11 mouse cellular contexts compared by ENCODE assay signal in the genomic region with DNA sequence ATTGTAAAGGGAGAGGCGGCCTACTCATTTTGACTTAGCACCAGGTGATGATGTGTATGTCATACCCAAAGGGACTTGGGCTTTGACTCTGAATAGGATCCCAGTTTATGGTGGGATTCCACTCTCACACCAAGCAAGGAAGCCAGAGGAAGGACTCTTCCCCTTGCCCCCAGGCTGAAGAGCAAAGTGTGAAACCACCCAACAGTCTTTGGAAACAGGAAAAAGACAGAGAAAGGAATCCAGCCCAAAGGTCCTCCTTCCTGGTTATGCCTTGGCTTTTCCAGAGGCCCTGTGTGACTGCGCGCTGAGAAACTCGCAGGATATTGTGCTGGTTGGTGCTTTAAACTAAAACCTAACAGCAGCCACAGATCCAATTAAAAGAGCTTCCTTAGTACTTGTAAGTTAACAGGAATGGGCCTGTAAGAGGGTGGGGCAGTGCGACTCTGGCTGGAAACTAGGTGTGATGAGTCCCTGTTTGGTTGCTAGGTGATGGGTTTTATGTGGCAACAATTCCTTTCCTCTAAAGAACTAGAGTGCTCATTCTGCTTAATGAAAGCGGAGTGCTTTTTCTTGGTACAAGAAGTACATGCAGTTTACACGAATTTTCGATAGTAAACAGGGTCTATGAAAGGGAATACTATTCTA. TPM values are rescaled to one million over a fixed set of nuclear protein-coding genes. Genes with fewer than 3 reads are reported as not detected.
DNase-seq lines count a peak whose midpoint lies in the region; ATAC-seq and TF ChIP-seq lines count a peak whose summit lies in the region.
"Had no signal": no experiment of that assay in that cellular context is flagged by ENCODE, and none has a peak within 500 bp of the region (broad histone marks: within the 10 kb centered on the region; RNA-seq: fewer than 3 reads in every experiment).

No protein-coding gene starts in this region.

- H3K4me3 ChIP-seq in embryonic facial prominence, embryonic 14.5 days (ENCODE audit: low read depth, low read length), result no peak overlapping the region
- no peak overlapping the region for H3K4me3 ChIP-seq in embryonic facial prominence, embryonic 10.5 days
- no peak overlapping the region for H3K4me3 ChIP-seq in cerebellum, adult 2 months (replicated peaks; ENCODE audit: insufficient read depth, low read depth, low read length)
- H3K4me3 ChIP-seq: heart, embryonic 12.5 days; limb, embryonic 12.5 days had no signal

- no peaks in the 10 kb centered on the region for H3K9me3 ChIP-seq in embryonic facial prominence, embryonic 14.5 days (ENCODE audit: control insufficient read depth, low read length)
- no peaks in the 10 kb centered on the region for H3K9me3 ChIP-seq in embryonic facial prominence, embryonic 10.5 days
- H3K9me3 ChIP-seq: heart, embryonic 12.5 days; limb, embryonic 12.5 days had no signal

- no peaks in the 10 kb centered on the region for H3K36me3 ChIP-seq in embryonic facial prominence, embryonic 14.5 days (ENCODE audit: control insufficient read depth, insufficient read depth, low read length)
- no peaks in the 10 kb centered on the region for H3K36me3 ChIP-seq in embryonic facial prominence, embryonic 10.5 days (replicated peaks)
- H3K36me3 ChIP-seq: heart, embryonic 12.5 days; limb, embryonic 12.5 days had no signal

- peak; percentile 54 for DNase-seq in embryonic facial prominence, embryonic 14.5 days (ENCODE audit: low spot score)
- no peak for DNase-seq in embryonic facial prominence, embryonic 10.5 days (ENCODE audit: low spot score)
- DNase-seq in left cerebral cortex, adult 11 months (ENCODE audit: low spot score), result peak; percentile 15
- no peak for DNase-seq in left cerebral cortex, adult 18-20 months (ENCODE audit: low spot score in 2 of 2)
- DNase-seq in brain, embryonic 14.5 days (ENCODE audit: low read depth), result peak; percentile 74
- peak; percentile 14 for DNase-seq in right cerebral cortex, postnatal 25 days
- DNase-seq in cerebellum, adult 2 months, result no peak
- DNase-seq in heart, postnatal 25 days (ENCODE audit: low spot score), result no peak
- DNase-seq: cerebellum, postnatal 25 days had no signal

- ATAC-seq in embryonic facial prominence, embryonic 14.5 days (ENCODE audit: low read depth), result peak; percentile 18; the same call in 1 of the 2 replicates

- H3K27ac ChIP-seq in embryonic facial prominence, embryonic 14.5 days (replicated peaks; ENCODE audit: low read depth, low read length), result no peak overlapping the region; the same call in 1 of the 2 replicates
- no peak overlapping the region for H3K27ac ChIP-seq in embryonic facial prominence, embryonic 10.5 days (replicated peaks)
- H3K27ac ChIP-seq in cerebellum, adult 2 months (ENCODE audit: insufficient read depth, low read length), result no peak overlapping the region
- H3K27ac ChIP-seq: limb, embryonic 12.5 days had no signal

- peaks cover 11% of the 10 kb centered on the region for H3K4me1 ChIP-seq in embryonic facial prominence, embryonic 14.5 days (ENCODE audit: control insufficient read depth, insufficient read depth, low read length)
- H3K4me1 ChIP-seq in embryonic facial prominence, embryonic 10.5 days, result peaks cover 10% of the 10 kb centered on the region
- H3K4me1 ChIP-seq in cerebellum, adult 2 months (ENCODE audit: control insufficient read depth, insufficient read depth, low read length), result no peaks in the 10 kb centered on the region; the same call in 1 of the 2 replicates

- TF ChIP-seq POLR2A in brain, embryonic 14.5 days (IDR thresholded peaks at IDR 0.05; ENCODE audit: borderline replicate concordance, extremely low read depth, insufficient read depth, insufficient read length, poor library complexity, severe bottlenecking), result no peak
- no peak for TF ChIP-seq POLR2A in cerebellum, adult 2 months (IDR thresholded peaks at IDR 0.05; ENCODE audit: borderline replicate concordance, insufficient read depth, low read length)

- no peak for TF ChIP-seq CTCF in brain, embryonic 14.5 days (IDR thresholded peaks at IDR 0.05; ENCODE audit: borderline replicate concordance, extremely low read depth, insufficient read depth, insufficient read length)
- no peak for TF ChIP-seq CTCF in cerebellum, adult 2 months (IDR thresholded peaks at IDR 0.05; ENCODE audit: borderline replicate concordance, insufficient read depth, low read depth, low read length)

- no peaks in the 10 kb centered on the region for H3K27me3 ChIP-seq in embryonic facial prominence, embryonic 14.5 days (replicated peaks; ENCODE audit: control insufficient read depth, insufficient read depth, low read length)
- no peaks in the 10 kb centered on the region for H3K27me3 ChIP-seq in embryonic facial prominence, embryonic 10.5 days (replicated peaks; ENCODE audit: low read depth, poor library complexity, severe bottlenecking)
- H3K27me3 ChIP-seq in cerebellum, adult 2 months (ENCODE audit: control insufficient read depth, insufficient read depth, low read length), result no peaks in the 10 kb centered on the region
- H3K27me3 ChIP-seq: heart, embryonic 12.5 days; limb, embryonic 12.5 days had no signal

- no peak overlapping the region for H3K9ac ChIP-seq in embryonic facial prominence, embryonic 14.5 days (ENCODE audit: low read depth, low read length)
- H3K9ac ChIP-seq: heart, embryonic 12.5 days; limb, embryonic 12.5 days had no signal

- intact Hi-C loops in heart, postnatal 25 days (cut with DNase I), result no loop called here

- WGBS in embryonic facial prominence, embryonic 14.5 days, result 82% methylated on average over 8 of the region's 8 CpGs
- 80% methylated on average over 8 of the region's 8 CpGs for WGBS in embryonic facial prominence, embryonic 10.5 days
- 79% methylated on average over 8 of the region's 8 CpGs for WGBS in cerebellum, adult 2 months

- no peak overlapping the region for H3K4me2 ChIP-seq in embryonic facial prominence, embryonic 14.5 days (ENCODE audit: low read depth, low read length)
- H3K4me2 ChIP-seq: heart, embryonic 12.5 days; limb, embryonic 12.5 days had no signal

RNA-seq across cellular contexts. Expression of a gene that starts 26.1 kb away (rescaled TPM):
- polyA plus RNA-seq in embryonic facial prominence, embryonic 14.5 days (2014; fragmentation: Nextera tagmentation; extraction: Ambion mirVana), result 57.8 and 59.1 TPM in 2 replicates
- 51.6 and 55.0 TPM in 2 replicates for polyA plus RNA-seq in embryonic facial prominence, embryonic 10.5 days (2016; fragmentation: Nextera tagmentation; extraction: Ambion mirVana)
- 10 to 100 TPM; 42.4 to 46.8 TPM for total RNA-seq in left cerebral cortex, adult 18-20 months (2021)
- 42.8 and 44.5 TPM in 2 replicates for polyA plus RNA-seq in brain, embryonic 14.5 days (2012; rRNA removed)
- polyA plus RNA-seq in cerebellum, adult 2 months (2012; rRNA removed), result 12.1 and 16.1 TPM in 2 replicates
- 10 to 100 TPM; 39.3 to 43.6 TPM for total RNA-seq in heart, postnatal 25 days (2021)

Comparison
In these comparisons a context has a peak if more than half of its experiments do, and no peak if none do; other contexts are left out.
1. DNase-seq: peak in embryonic facial prominence, embryonic 14.5 days (single experiment), left cerebral cortex, adult 11 months (single experiment), brain, embryonic 14.5 days (single experiment) and right cerebral cortex, postnatal 25 days (single experiment); none in embryonic facial prominence, embryonic 10.5 days (single experiment), left cerebral cortex, adult 18-20 months (0 of 2), cerebellum, adult 2 months (0 of 2) and heart, postnatal 25 days (single experiment).